In genomic region chr10:69950236-69950918, GRCm38 (mm10) we compare ENCODE assay signal across 22 mouse cellular contexts.
A peak's percentile ranks its signal among the peaks of the same experiment; 100 is the strongest.
DNase-seq lines count a peak whose midpoint lies in the region; ATAC-seq and TF ChIP-seq lines count a peak whose summit lies in the region.
"Had no signal": no experiment of that assay in that cellular context is flagged by ENCODE, and none has a peak within 500 bp of the region (broad histone marks: within the 10 kb centered on the region; RNA-seq: fewer than 3 reads in every experiment).

No protein-coding gene starts in this region.

- H3K9ac ChIP-seq in CH12.LX (ENCODE audit: insufficient read depth, low read depth): no peak overlapping the region
- no peak overlapping the region for H3K9ac ChIP-seq in ES-E14 (ENCODE audit: insufficient read depth, low read depth, low read length, poor library complexity, severe bottlenecking)
- no peak overlapping the region for H3K9ac ChIP-seq in midbrain, embryonic 15.5 days
- H3K9ac ChIP-seq: embryonic facial prominence, embryonic 13.5 days; embryonic facial prominence, embryonic 15.5 days; forebrain, embryonic 12.5 days had no signal

- TF ChIP-seq POLR2A in CH12.LX (IDR thresholded peaks at IDR 0.05; ENCODE audit: low read depth, low read length): no peak

- H3K79me2 ChIP-seq in CH12.LX (replicated peaks; ENCODE audit: control insufficient read depth, extremely low read depth, insufficient read depth, poor library complexity, severe bottlenecking): no peaks in the 10 kb centered on the region

- dilution Hi-C loops in CH12.LX (cut with MboI; ENCODE audit: extremely low pct_ligation_motif_present, extremely low pct_unique_long_range_greater_than_20kb, low sequenced_read_pairs): no loop called here

- in situ Hi-C loops in CH12.LX (cut with MboI; ENCODE audit: low pct_ligation_motif_present, low pct_unique_long_range_greater_than_20kb, low sequenced_read_pairs) (no loop called here), ES-E14 (cut with MboI; ENCODE audit: low sequenced_read_pairs in 2 of 2, unreplicated experiment in 2 of 2) (loop anchor here in 1 of 2 experiments (25.0 kb wide), 1 partner anchor 288 kb away; no protein-coding TSS in a partner anchor)

- H3K27me3 ChIP-seq in CH12.LX (replicated peaks): no peaks in the 10 kb centered on the region
- H3K27me3 ChIP-seq in limb, embryonic 10.5 days (ENCODE audit: low read depth, poor library complexity, severe bottlenecking): no peaks in the 10 kb centered on the region
- no peaks in the 10 kb centered on the region for H3K27me3 ChIP-seq in midbrain, embryonic 15.5 days (replicated peaks)
- H3K27me3 ChIP-seq: embryonic facial prominence, embryonic 13.5 days; embryonic facial prominence, embryonic 15.5 days; forebrain, embryonic 12.5 days had no signal

- no peak for TF ChIP-seq EP300 in CH12.LX (IDR thresholded peaks at IDR 0.05; ENCODE audit: low read length)

- H3K4me2 ChIP-seq in CH12.LX (ENCODE audit: insufficient read depth, low read depth, poor library complexity, severe bottlenecking): no peak overlapping the region; the same call in 1 of the 2 replicates
- H3K4me2 ChIP-seq in midbrain, embryonic 15.5 days: no peak overlapping the region
- H3K4me2 ChIP-seq: embryonic facial prominence, embryonic 13.5 days; embryonic facial prominence, embryonic 15.5 days; forebrain, embryonic 12.5 days had no signal

- no peak for TF ChIP-seq CTCF in CH12.LX (conservative IDR thresholded peaks at IDR 0.05 in 1 of 2, IDR thresholded peaks at IDR 0.05 in 1 of 2; ENCODE audit: low read depth in 2 of 2, low read length in 2 of 2)

- WGBS in limb, embryonic 10.5 days: 90% methylated on average over 11 of the region's 11 CpGs
- WGBS in midbrain, embryonic 15.5 days: 94% methylated on average over 11 of the region's 11 CpGs

- H3K9me3 ChIP-seq in CH12.LX (replicated peaks; ENCODE audit: low read length) (no peaks in the 10 kb centered on the region), ES-E14 (ENCODE audit: control insufficient read depth, insufficient read depth, low read depth, low read length) (no peaks in the 10 kb centered on the region)
- no peaks in the 10 kb centered on the region for H3K9me3 ChIP-seq in limb, embryonic 10.5 days (replicated peaks)
- H3K9me3 ChIP-seq in midbrain, embryonic 15.5 days: no peaks in the 10 kb centered on the region
- H3K9me3 ChIP-seq: embryonic facial prominence, embryonic 13.5 days; embryonic facial prominence, embryonic 15.5 days; forebrain, embryonic 10.5 days; forebrain, embryonic 12.5 days had no signal

- DNase-seq in CH12.LX (ENCODE audit: extremely low read depth) (no peak), ES-E14 (ENCODE audit: low read depth, low spot score) (no peak), MEL-GATA-1-ER (ENCODE audit: extremely low read depth, low read depth) (peak; percentile 58)
- no peak for DNase-seq in limb, embryonic 10.5 days (ENCODE audit: low spot score)
- DNase-seq: adrenal gland, adult 2 months; adrenal gland, postnatal 10 days; adrenal gland, postnatal 25 days; cerebellum, adult 11 months; cerebellum, adult 18-20 months; cerebellum, adult 8-10 months; cerebellum, adult 9-11 months; cerebellum, postnatal 14 days; cerebellum, postnatal 36 days; embryo, embryonic 11 days had no signal

- H3K4me1 ChIP-seq in CH12.LX (ENCODE audit: control insufficient read depth in 1 of 2, insufficient read depth in 2 of 2): peaks cover 4 to 21% of the 10 kb centered on the region in 2 experiments
- peaks cover 0 to 6% of the 10 kb centered on the region in 2 experiments; a peak in 2 of 4 replicates for H3K4me1 ChIP-seq in ES-E14 (ENCODE audit: control insufficient read depth in 2 of 2, insufficient read depth in 2 of 2, low read length in 2 of 2, poor library complexity in 1 of 2)
- H3K4me1 ChIP-seq in limb, embryonic 10.5 days: no peaks in the 10 kb centered on the region
- peaks cover 11% of the 10 kb centered on the region for H3K4me1 ChIP-seq in midbrain, embryonic 15.5 days
- H3K4me1 ChIP-seq: embryonic facial prominence, embryonic 13.5 days; embryonic facial prominence, embryonic 15.5 days had no signal

- H3K4me3 ChIP-seq in CH12.LX (replicated peaks in 1 of 3; ENCODE audit: low read depth in 2 of 3, low read length in 2 of 3, poor library complexity in 1 of 3) (no peak overlapping the region), ES-E14 (ENCODE audit: insufficient read depth in 1 of 2, low read depth in 1 of 2, low read length in 2 of 2, poor library complexity in 1 of 2, severe bottlenecking in 1 of 2) (no peak overlapping the region)
- no peak overlapping the region for H3K4me3 ChIP-seq in limb, embryonic 10.5 days
- no peak overlapping the region for H3K4me3 ChIP-seq in midbrain, embryonic 15.5 days
- H3K4me3 ChIP-seq: embryonic facial prominence, embryonic 13.5 days; embryonic facial prominence, embryonic 15.5 days; erythroblast, embryonic 14.5 days; forebrain, embryonic 10.5 days; forebrain, embryonic 12.5 days had no signal

- no peak for ATAC-seq in midbrain, embryonic 15.5 days (replicated peaks)
- ATAC-seq: forebrain, embryonic 14.5 days; forebrain, embryonic 16.5 days had no signal

- H3K36me3 ChIP-seq in CH12.LX (replicated peaks in 1 of 2; ENCODE audit: control insufficient read depth in 1 of 2, insufficient read depth in 1 of 2, low read length in 1 of 2) (peaks cover 0 to 11% of the 10 kb centered on the region in 2 experiments), ES-E14 (ENCODE audit: control insufficient read depth, insufficient read depth, low read length, poor library complexity, severe bottlenecking) (peaks cover 4% of the 10 kb centered on the region; the same call in 1 of the 2 replicates)
- H3K36me3 ChIP-seq in limb, embryonic 10.5 days: peaks cover 3% of the 10 kb centered on the region; the same call in 1 of the 2 replicates
- 0 out of 2 replicates have a peak, but pooled peaks cover 2% of the 10 kb centered on the region for H3K36me3 ChIP-seq in midbrain, embryonic 15.5 days (replicated peaks)
- H3K36me3 ChIP-seq: embryonic facial prominence, embryonic 13.5 days; embryonic facial prominence, embryonic 15.5 days had no signal

- no peak for TF ChIP-seq RAD21 in CH12.LX (IDR thresholded peaks at IDR 0.05; ENCODE audit: low read depth, low read length)

- no peak overlapping the region for H3K27ac ChIP-seq in CH12.LX (ENCODE audit: insufficient read depth, low read depth)
- no peak overlapping the region for H3K27ac ChIP-seq in ES-E14 (ENCODE audit: insufficient read depth, low read depth, low read length, poor library complexity, severe bottlenecking)
- no peak overlapping the region for H3K27ac ChIP-seq in limb, embryonic 10.5 days
- no peak overlapping the region for H3K27ac ChIP-seq in midbrain, embryonic 15.5 days
- H3K27ac ChIP-seq: embryonic facial prominence, embryonic 13.5 days; embryonic facial prominence, embryonic 15.5 days; forebrain, embryonic 10.5 days; forebrain, embryonic 12.5 days had no signal

TF ChIP-seq in CH12.LX, 34 proteins besides CTCF, POLR2A, EP300 and RAD21:
- TF ChIP-seq JUND (conservative IDR thresholded peaks at IDR 0.05; ENCODE audit: low read depth, low read length) (no peak), ZNF384 (IDR thresholded peaks at IDR 0.05; ENCODE audit: low read depth, low read length) (peak; percentile 89)

TF ChIP-seq in ES-E14, 5 proteins besides CTCF, POLR2A, EP300 and RAD21:
- TF ChIP-seq ZNF384 (IDR thresholded peaks at IDR 0.05; ENCODE audit: low read depth, low read length): peak; percentile 62; the same call in 1 of the 2 replicates
- no peak for TF ChIP-seq CHD2 (IDR thresholded peaks at IDR 0.05; ENCODE audit: low read depth, low read length)
